In the genomic region with DNA sequence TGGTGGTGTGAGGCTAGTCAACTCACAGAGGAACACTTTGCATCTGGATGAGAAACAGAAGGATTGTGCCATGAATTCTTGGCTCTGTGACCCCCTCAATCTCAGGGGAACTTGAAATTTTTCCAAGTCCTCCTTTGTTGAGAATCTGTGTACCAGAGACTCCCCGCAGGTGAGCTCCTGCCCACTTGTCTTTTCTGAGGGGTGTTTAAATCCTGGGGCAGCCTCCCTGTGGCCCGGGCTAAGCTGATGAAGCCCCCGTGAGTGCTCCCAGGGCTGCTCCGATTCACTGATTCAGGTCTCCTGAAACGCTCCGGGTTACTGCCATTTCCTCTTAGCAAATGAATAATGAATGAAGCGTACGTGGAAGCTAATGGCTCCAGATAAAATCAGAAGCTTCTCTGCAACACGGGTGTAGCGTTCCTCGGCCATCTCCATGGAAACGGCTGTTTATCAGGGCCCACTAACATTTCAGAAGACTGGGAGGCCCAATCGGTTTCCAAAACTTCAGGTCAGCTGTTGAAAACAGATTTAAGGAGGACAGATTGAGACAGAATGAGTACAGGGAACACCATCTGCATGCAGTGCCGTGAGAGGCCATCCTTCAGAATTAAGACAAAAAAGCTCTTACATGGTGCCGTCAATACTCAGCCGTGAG, we compare ENCODE assay signal across 8 mouse cellular contexts.
DNase-seq lines count a peak whose midpoint lies in the region; ATAC-seq lines count a peak whose summit lies in the region.

No protein-coding gene starts in this region.

- H3K36me3 ChIP-seq in hindbrain, embryonic 14.5 days (replicated peaks; ENCODE audit: control insufficient read depth, insufficient read depth): no peaks in the 10 kb centered on the region
- no peaks in the 10 kb centered on the region for H3K36me3 ChIP-seq in midbrain, embryonic 16.5 days (ENCODE audit: control insufficient read depth, insufficient read depth, low read length)

- peak overlapping the region; percentile 43 for H3K4me2 ChIP-seq in hindbrain, embryonic 14.5 days (replicated peaks)
- peak overlapping the region; percentile 48 for H3K4me2 ChIP-seq in midbrain, embryonic 16.5 days (ENCODE audit: low read length)

- DNase-seq in heart, adult 11 months: peak; percentile 86
- DNase-seq in heart, postnatal 4 days: no peak
- DNase-seq in embryo, embryonic 10 days (ENCODE audit: low spot score): peak; percentile 70
- DNase-seq in hindbrain, embryonic 14.5 days (ENCODE audit: low spot score): peak; percentile 67
- DNase-seq in gastrocnemius, postnatal 14 days: no peak
- no peak for DNase-seq in thymus, postnatal 10 days (ENCODE audit: low spot score in 2 of 2)

- H3K9ac ChIP-seq in hindbrain, embryonic 14.5 days: peak overlapping the region; percentile 40
- H3K9ac ChIP-seq in midbrain, embryonic 16.5 days (ENCODE audit: low read depth, low read length): peak overlapping the region; percentile 52; the same call in 1 of the 2 replicates

- H3K4me3 ChIP-seq in hindbrain, embryonic 14.5 days (replicated peaks; ENCODE audit: low read length): no peak overlapping the region
- H3K4me3 ChIP-seq in midbrain, embryonic 16.5 days (ENCODE audit: low read depth, low read length): no peak overlapping the region

- H3K9me3 ChIP-seq in hindbrain, embryonic 14.5 days (ENCODE audit: control insufficient read depth, low read length): no peaks in the 10 kb centered on the region
- no peaks in the 10 kb centered on the region for H3K9me3 ChIP-seq in midbrain, embryonic 16.5 days (replicated peaks; ENCODE audit: control insufficient read depth, low read length, poor library complexity, severe bottlenecking)

- peaks cover 63% of the 10 kb centered on the region for H3K4me1 ChIP-seq in hindbrain, embryonic 14.5 days (replicated peaks; ENCODE audit: control insufficient read depth, insufficient read depth, low read length)
- peaks cover 63% of the 10 kb centered on the region for H3K4me1 ChIP-seq in midbrain, embryonic 16.5 days (ENCODE audit: control insufficient read depth, insufficient read depth, low read length)

- H3K27me3 ChIP-seq in hindbrain, embryonic 14.5 days (ENCODE audit: control insufficient read depth, insufficient read depth, low read length): no peaks in the 10 kb centered on the region
- H3K27me3 ChIP-seq in midbrain, embryonic 16.5 days (ENCODE audit: control insufficient read depth, insufficient read depth, low read depth, low read length): no peaks in the 10 kb centered on the region

- 7% methylated on average over 16 of the region's 16 CpGs for WGBS in hindbrain, embryonic 14.5 days
- 6% methylated on average over 16 of the region's 16 CpGs for WGBS in midbrain, embryonic 16.5 days

- peak overlapping the region; percentile 93 for H3K27ac ChIP-seq in hindbrain, embryonic 14.5 days
- H3K27ac ChIP-seq in midbrain, embryonic 16.5 days (ENCODE audit: low read length): peak overlapping the region; percentile 90

- ATAC-seq in hindbrain, embryonic 14.5 days (ENCODE audit: low FRiP score): peak; percentile 52
- peak; percentile 37 for ATAC-seq in midbrain, embryonic 16.5 days
- no peak for ATAC-seq in megakaryocyte-erythroid progenitor cell, adult 5-6 weeks (replicated peaks; ENCODE audit: low FRiP score, low TSS enrichment, poor library complexity, severe bottlenecking)

- intact Hi-C loops in gastrocnemius, postnatal 14 days (cut with DNase I; ENCODE audit: low total_unique reads): no loop called here

Comparison
In these comparisons a context has a peak if more than half of its experiments do, and no peak if none do; other contexts are left out.
1. DNase-seq: peak in heart, adult 11 months (single experiment), embryo, embryonic 10 days (single experiment) and hindbrain, embryonic 14.5 days (single experiment); none in heart, postnatal 4 days (single experiment), gastrocnemius, postnatal 14 days (single experiment) and thymus, postnatal 10 days (0 of 2).